Mouse (Mus musculus) layer of hippocampus, postnatal 14 days (tissue): ENCODE measurements around the gene Nrap. TPM values are rescaled to one million over a fixed set of nuclear protein-coding genes. Genes with fewer than 3 reads are reported as not detected.
"Not testable (repeated sequence)": the region's sequence is repeated elsewhere in the genome, so short reads cannot be mapped to it uniquely, and the experiment has no call there.

Source experiments
- DNase-seq, 2 experiments: peaks; one replicate each; pipeline ENCODE4 v3.0.0; 2021 to 2022; ENCODE audit warnings: low spot score in 2 of 2, mixed read lengths in 1 of 2
- total RNA-seq, 2 experiments: library from RNA; stranded (reverse); gene quantifications; 2 replicates each; pipeline ENCODE4 v1.2.3; 2021

Gene Nrap
- total RNA-seq, 2 experiments from 2014 or later = 0.14 to 0.25 TPM

- DNase-seq = no peak
These were observed 23.7 kb downstream of the Nrap start for GRCm38 (mm10) chr19:56366168-56366567.

- DNase-seq = no peak
These were observed 25.3 kb downstream of the Nrap start for GRCm38 (mm10) chr19:56364563-56364962.

GRCm38 (mm10) chr19:56363721-56364460, 25.9 kb downstream of the Nrap start:
- DNase-seq = no peak

DNA sequence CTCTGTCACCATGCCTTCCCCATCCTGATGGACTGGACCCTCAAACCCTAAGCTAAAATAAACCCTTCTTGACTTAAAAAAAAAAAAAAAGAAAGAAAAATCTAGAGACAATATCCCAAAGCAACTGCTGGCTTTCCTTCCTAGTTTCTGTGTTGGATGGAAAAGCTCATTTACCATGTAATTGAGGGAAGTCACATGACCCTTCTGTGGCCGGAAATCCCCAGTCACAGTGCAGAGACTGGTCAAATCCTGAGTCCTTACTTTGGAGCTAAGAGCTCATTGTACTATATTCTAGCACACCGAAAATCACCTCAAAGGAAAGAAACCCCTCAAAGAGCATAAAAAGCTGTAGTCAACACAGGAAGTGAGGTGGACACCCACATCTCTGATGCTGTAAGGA, 30.9 kb downstream of the Nrap start:
- DNase-seq = no peak

GRCm38 (mm10) chr19:56357374-56357708, 32.5 kb downstream of the Nrap start:
- DNase-seq = not testable (repeated sequence)

- DNase-seq = peak; percentile 42 to 46
These were observed 33.1 kb downstream of the Nrap start for GRCm38 (mm10) chr19:56356480-56357373.

GRCm38 (mm10) chr19:56355201-56355600, 34.6 kb downstream of the Nrap start:
- no peak for DNase-seq

DNA sequence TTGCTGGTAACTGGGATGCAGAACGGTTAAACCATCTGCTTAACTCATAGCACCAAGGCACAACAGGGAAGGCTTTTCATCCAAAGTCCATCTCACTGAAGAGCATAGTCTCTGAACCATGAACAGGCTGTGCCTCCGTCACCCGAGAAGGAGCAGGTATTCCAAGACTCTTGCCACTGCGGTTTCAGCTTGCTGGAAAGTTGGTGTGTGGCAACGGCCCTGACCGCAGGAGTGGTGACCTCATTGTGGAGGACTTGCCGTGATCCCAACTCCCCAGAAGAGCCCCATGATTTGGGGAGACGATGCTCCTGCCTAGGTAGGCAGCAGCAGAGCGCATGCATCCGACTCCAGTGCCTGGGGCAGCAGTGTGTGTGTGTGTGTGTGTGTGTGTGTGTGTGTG, 36.1 kb downstream of the Nrap start:
- no peak for DNase-seq

- no peak for DNase-seq
These were observed 40.5 kb downstream of the Nrap start for GRCm38 (mm10) chr19:56349295-56349694.

DNA sequence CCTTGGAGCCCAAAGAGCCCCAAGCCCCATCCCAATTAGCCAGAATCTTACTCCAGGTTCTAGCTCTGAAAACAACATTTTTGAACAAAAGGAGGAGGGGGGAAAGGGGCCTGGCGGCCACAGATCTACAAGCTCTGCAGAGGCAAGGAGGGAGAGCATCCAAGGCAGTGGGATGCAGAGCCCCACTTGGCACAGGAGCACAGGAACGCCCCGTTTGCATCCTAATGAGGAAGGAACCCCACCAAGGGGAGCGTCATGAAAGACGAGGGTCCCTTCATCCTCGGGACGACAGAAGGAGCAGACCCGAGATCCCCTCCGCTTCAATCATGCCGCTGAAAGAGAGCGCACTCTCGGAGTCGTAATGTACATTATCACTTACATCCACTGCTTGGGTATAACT, 43.1 kb downstream of the Nrap start:
- DNase-seq = no peak

DNA sequence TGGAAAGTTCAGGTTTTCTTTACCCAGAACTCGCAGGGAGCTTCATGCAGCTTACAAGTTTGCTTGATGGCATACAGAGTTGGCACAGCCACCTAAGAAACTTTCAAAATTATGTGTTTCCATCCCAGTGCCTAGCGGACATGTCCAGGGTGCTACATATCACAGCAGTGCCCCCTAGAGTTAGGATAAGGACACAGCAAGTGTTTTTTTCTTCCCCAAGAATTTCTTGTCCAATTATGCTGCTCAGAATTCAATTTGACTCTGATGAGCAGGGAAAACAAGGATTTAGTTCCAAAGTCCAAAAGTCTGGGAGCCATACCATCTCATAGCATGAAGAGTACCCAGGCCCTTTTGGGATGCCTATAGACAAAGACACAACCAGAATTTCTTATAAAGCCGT, 43.8 kb downstream of the Nrap start:
- DNase-seq = peak in 1 of 2 experiments; percentile 57

DNA sequence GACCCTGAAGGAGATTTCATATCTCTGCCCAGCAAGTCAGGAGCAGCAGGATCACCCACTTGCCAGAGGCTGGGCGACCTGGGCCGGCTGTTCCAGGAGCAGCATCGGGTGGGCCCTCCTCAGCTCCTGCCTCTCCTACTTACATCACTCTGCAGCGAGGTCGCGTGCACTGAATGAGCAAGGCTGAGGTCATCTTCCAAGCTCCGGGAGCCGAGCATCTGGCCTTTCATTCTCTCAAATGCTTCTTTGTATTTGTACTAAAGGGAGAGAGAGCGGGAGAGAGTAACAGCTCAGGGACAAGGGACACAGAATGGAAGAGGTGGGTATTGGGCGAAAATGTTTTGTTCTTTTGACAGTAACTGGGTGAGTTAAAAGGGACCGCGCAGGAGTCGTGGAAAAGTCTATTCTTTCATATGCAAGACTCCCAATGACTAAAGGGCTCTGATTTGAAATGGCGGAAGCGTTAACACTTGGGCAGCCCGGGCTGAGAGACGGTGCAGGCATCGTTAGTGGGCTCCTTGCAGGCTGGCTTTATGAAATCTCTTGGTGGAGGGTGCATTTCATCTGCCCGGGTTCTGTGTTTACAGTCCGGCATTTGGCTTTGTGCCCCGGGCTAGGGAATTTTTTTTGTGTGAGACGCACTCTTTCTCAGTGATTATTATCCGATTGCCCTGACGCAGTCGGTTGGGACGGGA, 45.8 kb downstream of the Nrap start:
- DNase-seq = no peak

GRCm38 (mm10) chr19:56342006-56342405, 47.8 kb downstream of the Nrap start:
- DNase-seq = peak in 1 of 2 experiments; percentile 54

DNA sequence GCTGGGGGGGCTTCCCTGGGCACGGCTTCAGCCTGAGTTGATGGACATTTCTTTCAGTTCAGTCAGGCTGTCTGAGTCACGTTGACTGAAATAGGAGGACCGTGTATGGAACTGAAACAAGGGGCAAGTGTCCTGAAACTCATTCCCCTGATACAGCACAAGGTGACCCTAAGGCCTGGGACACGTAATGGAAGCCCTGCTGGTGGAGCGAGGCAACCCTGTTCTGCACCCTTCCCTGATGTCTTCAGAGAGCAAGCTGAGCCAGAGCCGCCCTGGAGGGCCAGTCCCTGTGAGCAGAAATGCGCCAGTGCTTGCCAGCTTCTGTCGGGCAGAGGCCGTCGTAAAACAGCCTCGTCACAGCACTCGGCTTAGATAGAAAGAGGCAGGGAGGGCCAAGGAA, 53.0 kb downstream of the Nrap start:
- no peak for DNase-seq

GRCm38 (mm10) chr19:56336321-56336720, 53.5 kb downstream of the Nrap start:
- DNase-seq = no peak

DNA sequence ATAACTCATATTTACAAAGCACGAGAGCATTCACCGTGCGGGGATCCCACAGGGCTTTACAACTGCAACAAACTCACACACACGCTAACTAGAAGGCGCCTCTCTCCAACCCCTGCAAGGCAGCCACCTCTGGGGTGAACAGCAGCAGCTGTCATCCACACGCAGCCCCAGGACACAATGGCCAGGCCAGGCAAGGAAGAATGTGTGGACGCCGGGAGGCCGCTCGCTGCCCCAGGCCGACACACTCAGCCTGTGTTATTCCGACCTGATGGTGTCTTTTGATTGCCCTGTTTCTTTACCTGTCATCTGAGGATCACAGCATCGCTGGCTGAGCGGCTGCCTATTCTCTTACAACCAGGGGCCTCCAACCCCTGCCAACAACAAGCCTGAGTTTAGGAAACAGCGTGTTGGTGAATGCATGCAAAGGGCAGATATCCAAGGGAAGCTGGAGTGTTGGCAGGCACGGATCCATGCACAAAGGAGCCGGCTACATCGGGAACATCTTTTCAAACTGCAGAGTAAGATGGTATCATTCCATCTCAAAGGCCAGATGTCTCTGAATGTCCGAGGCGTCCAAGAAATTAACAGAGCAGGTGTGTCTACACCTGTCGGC, 63.5 kb downstream of the Nrap start:
- DNase-seq = no peak

GRCm38 (mm10) chr19:56325676-56326075, 64.2 kb downstream of the Nrap start:
- DNase-seq = no peak

DNA sequence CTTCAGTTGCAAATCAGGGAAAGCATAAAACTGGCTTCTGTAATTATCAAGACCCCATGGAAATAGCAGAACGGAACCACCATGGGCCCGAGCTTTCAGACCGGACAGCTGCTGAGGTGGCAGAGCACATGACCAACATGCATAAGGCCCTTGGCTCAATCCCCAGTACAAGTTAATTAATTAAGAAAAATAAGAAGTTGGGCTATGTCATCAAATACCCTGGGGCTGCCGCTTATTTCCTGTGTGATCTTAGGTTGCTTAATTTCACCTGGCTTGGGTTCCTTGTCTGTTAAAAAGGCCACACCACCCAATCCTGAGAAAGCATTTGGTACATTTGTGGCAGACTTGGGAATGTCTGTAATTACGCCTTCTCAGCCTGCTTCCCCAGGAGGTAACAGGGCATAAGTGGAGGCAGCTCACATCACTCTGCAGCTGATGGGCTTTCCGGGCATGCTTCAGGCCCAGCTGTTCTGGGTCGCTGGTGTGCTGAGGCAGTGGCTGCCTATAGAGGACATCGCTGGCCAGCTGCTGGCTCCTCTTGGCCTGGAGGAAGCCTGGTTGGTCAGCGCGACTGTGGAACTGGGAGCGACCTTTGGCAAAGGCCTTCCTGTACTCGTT, 68.4 kb downstream of the Nrap start:
- no peak for DNase-seq

- DNase-seq = no peak
These were observed 69.5 kb downstream of the Nrap start for GRCm38 (mm10) chr19:56320186-56320860.

GRCm38 (mm10) chr19:56319629-56320028, 70.2 kb downstream of the Nrap start:
- no peak for DNase-seq
